Mouse (Mus musculus) layer of hippocampus, adult 9-10 months (tissue): Measurements from ENCODE around the gene Higd1c.
"Not testable (repeated sequence)": the region's sequence is repeated elsewhere in the genome, so short reads cannot be mapped to it uniquely, and the experiment has no call there.

ENCODE experiments used
- DNase-seq: peaks from one replicate; pipeline ENCODE4 v3.0.0; 2022; ENCODE audit warnings: low spot score

Gene Higd1c

GRCm38 (mm10) chr15:100364242-100364641, at the start of gene Higd1c:
TSS of gene Higd1c (plus strand) at chr15:100364542.
- no peak for DNase-seq

- not testable (repeated sequence) for DNase-seq
Observed at GRCm38 (mm10) chr15:100318014-100318671, 46.2 kb upstream of the Higd1c start.

DNA sequence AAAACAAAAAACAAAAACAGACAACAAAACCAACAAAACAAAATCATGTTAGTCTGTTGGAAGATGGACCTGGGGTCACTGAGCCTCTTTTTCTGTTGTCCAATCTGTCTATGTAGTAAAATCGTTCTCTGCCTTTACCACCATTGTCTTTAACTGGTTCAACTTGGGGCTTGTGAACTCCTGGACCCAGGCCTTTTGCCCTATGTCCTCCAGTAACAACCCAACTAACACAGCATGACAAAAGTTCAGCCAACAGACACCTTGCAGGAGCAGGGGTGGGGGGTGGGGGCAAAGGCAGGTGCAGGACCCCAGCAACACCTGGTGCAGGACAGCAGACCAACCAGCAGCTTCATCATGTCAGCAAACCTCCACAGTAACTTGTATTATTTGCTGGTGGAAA, 44.5 kb upstream of the Higd1c start:
- no peak for DNase-seq

DNA sequence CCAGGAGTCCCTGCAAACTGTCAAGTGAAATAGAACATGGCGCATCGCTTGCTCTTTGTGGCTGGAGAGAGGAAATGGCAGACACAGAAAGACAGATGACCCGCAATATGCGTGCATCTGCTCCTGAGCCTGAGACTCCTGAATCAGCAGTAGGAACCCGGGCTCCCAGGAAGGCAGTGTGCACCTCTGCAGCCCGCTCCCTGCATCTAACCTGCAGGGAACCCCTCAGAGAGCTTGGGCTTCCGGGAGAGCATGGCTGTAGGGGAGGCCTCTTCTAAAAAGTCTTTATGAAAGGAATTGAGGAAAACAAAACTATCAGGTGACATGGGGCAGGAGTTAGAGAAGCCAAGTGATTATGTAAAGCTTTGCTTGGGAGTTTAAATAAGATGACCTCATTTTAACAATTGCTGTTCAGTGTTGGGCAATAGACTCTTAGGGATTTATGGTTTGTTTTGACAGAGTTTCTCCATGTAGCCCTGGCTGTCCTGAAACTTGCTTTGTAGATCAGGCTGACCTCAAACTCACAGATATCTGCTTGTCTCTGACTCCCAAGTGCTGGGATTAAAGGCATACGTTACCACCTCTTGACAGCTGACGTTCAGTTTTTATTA, 43.9 kb upstream of the Higd1c start:
- DNase-seq, result no peak

GRCm38 (mm10) chr15:100321134-100321533, 43.2 kb upstream of the Higd1c start:
- no peak for DNase-seq

GRCm38 (mm10) chr15:100324021-100324591, 40.2 kb upstream of the Higd1c start:
- DNase-seq, result no peak

- no peak for DNase-seq
Observed at GRCm38 (mm10) chr15:100325235-100325634, 39.1 kb upstream of the Higd1c start.

GRCm38 (mm10) chr15:100328089-100328488, 36.3 kb upstream of the Higd1c start:
- DNase-seq, result not testable (repeated sequence)

DNA sequence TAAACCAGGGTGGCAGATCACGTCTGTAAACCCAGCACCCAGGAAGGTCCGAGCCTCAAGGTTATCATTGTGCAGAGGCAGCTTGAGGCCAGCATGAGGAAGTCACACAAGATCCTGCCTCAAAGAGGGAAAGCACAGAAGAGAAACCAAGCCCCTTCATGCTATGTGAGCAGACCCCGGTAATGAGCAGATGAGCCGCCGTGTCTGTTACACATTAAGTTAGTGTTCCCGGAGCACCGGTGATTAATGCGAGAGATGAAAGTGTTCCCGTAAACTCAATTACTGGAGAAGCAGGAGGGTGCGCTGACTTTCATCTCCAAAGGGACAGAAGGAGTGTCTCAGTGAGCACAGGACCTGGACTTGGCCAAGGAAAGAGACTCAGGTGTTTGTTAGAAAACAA, 35.0 kb upstream of the Higd1c start:
- DNase-seq, result not testable (repeated sequence)

DNA sequence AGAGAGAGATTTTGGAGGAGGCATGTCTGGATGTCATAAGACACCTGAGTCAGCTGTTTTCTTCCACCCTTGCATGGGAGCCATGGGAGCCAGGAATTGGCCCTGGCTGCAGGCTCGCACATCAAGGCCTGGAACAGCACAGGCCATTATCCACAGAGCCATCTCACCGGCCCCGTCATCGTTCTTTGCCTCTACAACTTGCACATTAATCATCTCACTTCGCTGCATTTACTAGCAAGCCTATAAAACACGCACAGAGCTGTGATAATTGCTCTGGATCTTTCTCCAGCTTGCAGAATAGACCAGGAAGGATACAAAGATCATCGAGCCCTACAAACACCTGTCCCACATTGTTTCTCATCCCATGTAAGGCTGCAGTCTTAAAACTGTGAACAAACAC, 33.6 kb upstream of the Higd1c start:
- no peak for DNase-seq

DNA sequence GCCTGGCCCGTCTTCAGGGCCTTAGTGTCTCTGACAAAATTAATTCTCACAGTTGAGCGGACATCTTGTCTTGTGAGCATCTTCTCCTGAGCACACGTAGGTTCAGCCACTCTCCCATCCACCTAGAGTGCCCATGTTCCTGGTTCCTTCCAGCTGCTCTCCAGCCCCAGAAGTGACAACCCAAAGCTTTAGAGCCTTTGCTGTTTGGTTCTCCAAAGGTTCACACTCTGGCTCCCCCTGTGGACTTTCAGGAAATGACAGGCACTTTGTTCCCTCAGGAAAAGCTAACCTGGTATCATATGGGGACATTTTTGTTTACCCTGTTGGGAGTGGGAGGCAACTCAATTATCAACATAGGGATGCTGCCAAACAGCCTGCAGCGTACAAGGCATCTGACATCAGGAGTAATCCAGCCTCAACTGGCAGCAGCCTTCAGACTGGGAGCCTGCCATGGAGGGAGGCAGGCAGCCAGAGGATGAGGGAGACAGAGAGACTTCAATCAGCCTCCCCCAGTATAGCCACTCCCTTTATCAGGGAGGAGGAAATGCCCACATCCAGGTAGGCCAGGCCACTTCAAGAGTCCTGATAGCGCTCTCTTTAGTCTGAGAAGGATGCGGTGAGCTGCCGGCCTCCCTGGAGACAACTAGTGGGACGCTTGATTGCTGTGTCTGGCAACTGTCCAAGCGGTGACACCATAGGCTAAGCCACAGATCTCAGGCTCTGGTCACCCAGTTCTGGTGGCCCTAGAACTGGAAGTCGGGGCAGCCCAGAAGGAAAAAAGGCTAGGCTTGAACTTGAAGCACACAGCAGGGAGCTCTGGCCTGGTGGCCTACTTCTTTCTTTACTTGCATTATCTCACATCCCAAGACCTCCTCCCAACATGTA, 32.0 kb upstream of the Higd1c start:
- not testable (repeated sequence) for DNase-seq

GRCm38 (mm10) chr15:100334629-100335028, 29.7 kb upstream of the Higd1c start, which contains the start of gene Mettl7a3:
TSS of gene Mettl7a3 (plus strand) at chr15:100334929.
- DNase-seq, result no peak

DNA sequence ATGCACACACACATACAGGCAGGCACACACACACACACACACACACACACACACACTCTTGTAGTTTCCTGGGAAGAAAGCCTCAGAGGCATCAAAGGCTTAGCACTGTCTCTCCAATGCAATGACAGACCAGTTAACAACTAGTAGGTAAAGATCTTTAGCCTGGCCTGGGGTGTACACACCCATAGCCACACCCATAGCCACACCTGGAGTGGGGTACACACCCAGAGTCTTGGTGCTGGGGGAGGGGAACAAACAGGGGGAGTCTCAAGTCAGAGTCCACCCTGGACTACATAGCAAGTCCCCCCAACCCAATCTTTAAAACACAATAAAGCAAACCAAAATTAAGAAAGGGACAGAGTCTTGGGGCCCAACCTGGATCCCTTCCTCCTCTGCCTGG, 27.0 kb upstream of the Higd1c start:
- not testable (repeated sequence) for DNase-seq

DNA sequence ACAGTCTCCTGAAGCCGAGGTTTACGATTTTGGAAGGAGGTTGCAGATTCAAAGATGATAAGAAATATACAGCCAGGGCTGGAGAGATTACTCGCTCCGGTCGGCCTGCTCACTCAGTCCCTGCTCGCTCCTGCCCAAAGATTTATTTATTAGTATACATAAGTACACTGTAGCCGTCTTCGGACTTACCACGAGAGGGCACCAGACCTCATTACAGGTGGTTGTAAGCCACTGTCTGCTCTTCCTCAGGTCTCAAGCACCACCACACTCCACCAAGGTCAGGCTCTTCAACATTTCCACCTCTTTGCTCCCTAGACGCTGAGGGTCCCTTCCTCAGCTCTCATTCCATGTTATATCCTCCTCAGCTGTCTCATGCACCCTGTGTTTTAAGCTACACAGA, 26.5 kb upstream of the Higd1c start:
- not testable (repeated sequence) for DNase-seq

DNA sequence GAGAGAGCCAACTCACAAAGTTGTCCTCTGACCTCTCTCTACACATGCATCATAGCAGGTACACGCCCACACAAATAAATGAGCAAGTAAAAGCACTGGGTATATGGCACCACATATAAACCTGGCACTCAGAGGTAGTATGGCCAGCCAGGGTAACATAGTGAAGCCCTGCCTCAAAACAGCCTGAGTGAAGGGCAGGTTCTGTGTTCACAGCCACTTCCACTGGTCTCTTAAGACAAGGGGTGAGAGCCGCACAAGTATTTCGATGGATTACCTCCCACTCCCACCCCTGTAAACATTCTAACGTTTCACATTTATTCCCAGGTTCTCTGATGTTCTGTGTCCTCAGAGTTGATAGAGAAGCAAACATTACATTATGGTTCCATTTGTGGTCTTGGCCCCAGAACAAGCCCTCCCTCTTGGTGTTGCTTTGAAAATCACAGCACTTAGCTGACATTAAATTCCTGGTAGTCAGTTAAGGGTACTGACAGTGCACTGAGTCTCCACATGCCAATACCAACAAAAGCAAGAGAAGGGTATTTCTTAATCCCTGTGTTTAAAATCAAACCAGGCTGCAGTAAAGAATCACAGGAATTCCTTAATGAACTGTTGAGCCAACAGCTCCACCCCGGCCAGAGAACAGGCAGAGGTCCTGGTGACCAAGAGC, 22.9 kb upstream of the Higd1c start:
- DNase-seq, result not testable (repeated sequence)

GRCm38 (mm10) chr15:100345484-100345883, 18.9 kb upstream of the Higd1c start:
- no peak for DNase-seq

- no peak for DNase-seq
Observed at GRCm38 (mm10) chr15:100346761-100347160, 17.6 kb upstream of the Higd1c start.

- DNase-seq, result no peak
Observed at GRCm38 (mm10) chr15:100349496-100349895, 14.8 kb upstream of the Higd1c start.

- DNase-seq, result no peak
Observed at GRCm38 (mm10) chr15:100351501-100352060, 12.8 kb upstream of the Higd1c start.

DNA sequence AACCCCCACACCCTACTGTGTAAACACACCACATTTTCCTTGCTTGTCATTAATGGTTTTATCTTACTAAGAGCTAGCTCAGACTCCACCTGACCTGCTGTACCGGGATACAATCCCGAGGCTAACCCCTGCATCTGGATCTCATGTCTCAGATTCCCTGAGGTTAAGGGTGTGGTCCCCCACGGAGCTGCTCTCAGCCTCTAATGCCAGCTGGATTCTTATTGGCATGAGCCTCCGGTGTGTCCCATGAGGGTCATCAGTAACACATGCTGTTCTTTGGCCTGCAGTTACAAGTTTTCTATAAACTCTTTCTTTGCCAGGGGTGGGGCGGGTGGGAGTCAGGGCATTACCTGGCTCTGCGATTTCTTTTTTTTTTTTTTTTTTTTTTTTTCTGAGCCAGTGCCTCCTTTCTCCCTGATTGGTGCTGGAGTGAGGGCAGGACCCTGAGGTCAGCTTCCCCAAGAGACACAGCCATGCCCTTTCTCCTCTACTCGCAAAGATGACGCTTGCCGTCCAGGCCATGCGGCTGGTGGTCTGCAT, 11.6 kb upstream of the Higd1c start, which contains the start of the genes Methig1 and Mettl7a2:
Methig1 (plus strand) TSS at position 439 of the 540 bp plus-strand sequence.
Mettl7a2 (plus strand) TSS at position 490 of the 540 bp plus-strand sequence.
- DNase-seq, result no peak

- DNase-seq, result not testable (repeated sequence)
Observed at GRCm38 (mm10) chr15:100353399-100353798, 10.9 kb upstream of the Higd1c start.
